Mouse (Mus musculus): ENCODE measurements around the gene Syce2. TPM values are rescaled to one million over a fixed set of nuclear protein-coding genes. Genes with fewer than 3 reads are reported as not detected.
A peak's percentile ranks its signal among the peaks of the same experiment; 100 is the strongest.

The Syce2 gene
- total RNA-seq, 2 experiments from 2014 or later, result 16.1 to 21.1 TPM

- DNase-seq, result no peak
Observed at GRCm38 (mm10) chr8:84844397-84845070, 27.4 kb upstream of the Syce2 start.

GRCm38 (mm10) chr8:84845355-84846093 is 26.4 kb upstream of the Syce2 start:
- DNase-seq, result peak; percentile 61

- DNase-seq, result no peak
Observed at GRCm38 (mm10) chr8:84846094-84846721, 25.7 kb upstream of the Syce2 start.

- DNase-seq, result peak; percentile 99
Observed at GRCm38 (mm10) chr8:84846722-84847572, 25.0 kb upstream of the Syce2 start, which contains the start of gene Calr. Calr (minus strand) TSS chr8:84846934.

GRCm38 (mm10) chr8:84847684-84848435 is 24.1 kb upstream of the Syce2 start:
- peak; percentile 18 for DNase-seq

- no peak for DNase-seq
Observed at GRCm38 (mm10) chr8:84856434-84856833, 15.5 kb upstream of the Syce2 start.

GRCm38 (mm10) chr8:84856864-84857441 is 15.0 kb upstream of the Syce2 start, which contains the start of gene Farsa:
Farsa (plus strand) TSS chr8:84856989.
- DNase-seq, result peak; percentile 94

- DNase-seq, result peak; percentile 56
Observed at GRCm38 (mm10) chr8:84872309-84872965, 526 bp downstream of the Syce2 start.

- DNase-seq, result no peak
Observed at GRCm38 (mm10) chr8:84873016-84873415, 1.1 kb downstream of the Syce2 start.

- no peak for DNase-seq
Observed at GRCm38 (mm10) chr8:84874339-84874738, 2.4 kb downstream of the Syce2 start.

- DNase-seq, result no peak
Observed at GRCm38 (mm10) chr8:84877297-84878035, 5.6 kb downstream of the Syce2 start.

GRCm38 (mm10) chr8:84878915-84879314 is 7.0 kb downstream of the Syce2 start:
- no peak for DNase-seq

GRCm38 (mm10) chr8:84884728-84885127 is 12.8 kb downstream of the Syce2 start:
- DNase-seq, result no peak

- no peak for DNase-seq
Observed at GRCm38 (mm10) chr8:84888280-84888679, 16.4 kb downstream of the Syce2 start.

GRCm38 (mm10) chr8:84889141-84889540 is 17.2 kb downstream of the Syce2 start:
- no peak for DNase-seq

GRCm38 (mm10) chr8:84892993-84893708 is 21.2 kb downstream of the Syce2 start:
- DNase-seq, result no peak

GRCm38 (mm10) chr8:84893709-84894134 is 21.8 kb downstream of the Syce2 start, which contains the start of gene Gcdh:
Gcdh (minus strand) TSS chr8:84893921.
- DNase-seq, result peak; percentile 93

GRCm38 (mm10) chr8:84895963-84896362 is 24.1 kb downstream of the Syce2 start:
- DNase-seq, result no peak

GRCm38 (mm10) chr8:84901071-84901470 is 29.2 kb downstream of the Syce2 start:
- DNase-seq, result no peak
